Mouse (Mus musculus) midbrain, postnatal 0 days (tissue): ENCODE measurements around the gene Mat2a. TPM values are rescaled to one million over a fixed set of nuclear protein-coding genes. Genes with fewer than 3 reads are reported as not detected.
A peak's percentile ranks its signal among the peaks of the same experiment; 100 is the strongest.

ENCODE experiments used
- ATAC-seq: fragments of 200-750 bp; cut with Nextera tagmentation; 2 replicates; pipeline ENCODE4 v1.8.0; 2017; ENCODE audit warnings: moderate number of reproducible peaks, mild to moderate bottlenecking, moderate TSS enrichment, moderate library complexity; ENCODE audit not compliant: low FRiP score
- DNase-seq: peaks from one replicate; pipeline ENCODE4 v3.0.0-alpha.2; 2015; ENCODE audit warnings: low spot score
- H3K27ac ChIP-seq: fragments of 300-500 bp; sonication (generic); 2 replicates; pipeline ENCODE4 v1.5.1; 2014; ENCODE audit warnings: low read depth, mild to moderate bottlenecking, low read length, mixed read lengths
- H3K27me3 ChIP-seq: fragments of 300-500 bp; sonication (generic); 2 replicates; pipeline ENCODE4 v1.6.1; 2014; ENCODE audit warnings: low read length, control low read depth, mixed read lengths; ENCODE audit not compliant: insufficient read depth
- H3K36me3 ChIP-seq: fragments of 300-500 bp; sonication (generic); 2 replicates; pipeline ENCODE4 v1.6.1; 2014; ENCODE audit warnings: low read length, control low read depth, mixed read lengths; ENCODE audit not compliant: insufficient read depth
- H3K4me1 ChIP-seq: fragments of 300-500 bp; sonication (generic); 2 replicates; pipeline ENCODE4 v1.6.1; 2014; ENCODE audit warnings: mild to moderate bottlenecking, control low read depth, antibody characterized with exemption, low read length, mixed read lengths; ENCODE audit not compliant: insufficient read depth
- H3K4me2 ChIP-seq: fragments of 300-500 bp; sonication (generic); 2 replicates; pipeline ENCODE4 v1.6.1; 2014; ENCODE audit warnings: low read depth, mild to moderate bottlenecking, low read length, mixed read lengths; ENCODE audit not compliant: poor library complexity, severe bottlenecking
- H3K4me3 ChIP-seq: fragments of 300-500 bp; sonication (generic); 2 replicates; pipeline ENCODE4 v1.5.1; 2014; ENCODE audit warnings: low read depth, mild to moderate bottlenecking, low read length, moderate library complexity
- H3K9ac ChIP-seq: fragments of 300-500 bp; sonication (generic); replicated peaks from 2 replicates; pipeline ENCODE4 v1.6.1; 2014; ENCODE audit warnings: mild to moderate bottlenecking, low read length, moderate library complexity, mixed read lengths; ENCODE audit not compliant: poor library complexity, severe bottlenecking
- H3K9me3 ChIP-seq: fragments of 300-500 bp; sonication (generic); 2 replicates; pipeline ENCODE4 v1.6.1; 2016; ENCODE audit warnings: low read length, control low read depth
- CTCF ChIP-seq: IDR thresholded peaks from 2 replicates; pipeline ENCODE4 v1.5.1; 2016; ENCODE audit warnings: antibody characterized with exemption, mild to moderate bottlenecking
- WGBS: fragments of 180-500 bp; shearing (Covaris S2); extraction: QIAGEN DNeasy Blood & Tissue Kit; methylation state at CpG from one replicate; pipeline ENCODE4 v1.1.7; 2014; 5-methylcytosine and 5-hydroxymethylcytosine counted together
- polyA plus RNA-seq: library from polyadenylated mRNA; unstranded; fragments of >200 nt; fragmentation: Nextera tagmentation; extraction: Ambion mirVana; gene quantifications from 2 replicates; pipeline ENCODE4 v1.2.1, GENCODE M21; 2015
- total RNA-seq: library from RNA; depleted of rRNA; stranded (reverse); fragments of >200 nt; gene quantifications from 2 replicates; pipeline ENCODE4 v1.2.3, GENCODE M21; 2014

Mat2a gene
- total and polyA plus RNA-seq, 2 experiments from 2014 or later, result 120 to 298 TPM

DNA sequence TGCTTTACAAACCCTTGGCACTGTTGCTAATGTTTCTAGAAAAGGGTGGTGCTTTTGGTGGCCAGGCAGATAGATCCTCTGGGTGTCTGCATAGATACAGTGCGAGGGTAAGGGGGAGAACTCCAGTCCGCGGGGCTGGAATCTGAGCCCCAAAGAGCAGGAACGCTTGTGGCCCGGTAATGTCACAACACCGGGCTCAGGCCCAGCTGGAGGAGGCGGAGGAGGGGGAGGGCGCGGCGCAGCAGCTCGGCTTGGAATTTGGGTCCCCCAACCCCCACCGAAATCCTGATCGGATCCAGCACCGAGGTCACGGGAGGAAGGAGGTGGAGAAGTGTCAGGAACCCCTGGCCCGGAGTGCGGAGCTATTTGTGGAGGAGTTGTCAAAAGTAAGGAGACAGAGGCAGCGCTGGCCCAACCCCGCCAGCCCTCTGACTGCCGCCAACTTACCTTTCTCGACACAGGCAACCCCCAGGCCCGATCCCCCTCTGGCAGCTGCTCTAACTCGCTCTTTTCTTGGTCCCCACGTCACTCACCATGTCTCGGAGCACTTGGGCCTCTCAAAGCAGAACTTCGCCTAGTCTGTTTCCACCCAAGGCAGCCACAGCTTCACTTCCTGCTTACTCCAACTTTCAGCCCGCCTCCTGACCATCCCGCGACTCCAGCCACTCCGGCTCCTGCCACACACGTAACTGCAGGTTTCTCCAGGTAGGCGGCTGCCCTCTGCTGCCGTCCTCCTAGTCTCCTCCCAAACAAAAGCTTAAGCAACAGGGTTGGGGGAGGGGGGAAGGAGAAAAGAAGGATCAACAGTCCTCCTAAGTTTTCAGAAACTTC is 49.2 kb downstream of the Mat2a start, which contains the start of gene Vamp8:
Gene Vamp8 (minus strand): TSS at position 763 of the 831 bp plus-strand sequence.
- no peaks in the 10 kb centered on the region for H3K9me3 ChIP-seq
- 6% methylated on average over 32 of the region's 33 CpGs for whole genome bisulfite sequencing
- H3K36me3 ChIP-seq, result no peaks in the 10 kb centered on the region
- peak within 1 kb of the TSS; percentile 27 for H3K4me3 ChIP-seq
- 0 out of 2 replicates have a peak within 1 kb of the TSS, but pooled peaks have one; percentile 13 for H3K27ac ChIP-seq
- ATAC-seq (0 out of 2 replicates have a peak, but pooled peaks have one; percentile 16), DNase-seq (peak; percentile 14)
- H3K4me2 ChIP-seq, result peak within 1 kb of the TSS; percentile 45
- TF ChIP-seq CTCF, result peak; percentile 7; the same call in 1 of the 2 replicates
- H3K4me1 ChIP-seq, result 0 out of 2 replicates have a peak, but pooled peaks cover 3% of the 10 kb centered on the region
- H3K27me3 ChIP-seq, result no peaks in the 10 kb centered on the region; the same call in 1 of the 2 replicates
- H3K9ac ChIP-seq, result 0 out of 2 replicates have a peak within 1 kb of the TSS, but pooled peaks have one; percentile 5

DNA sequence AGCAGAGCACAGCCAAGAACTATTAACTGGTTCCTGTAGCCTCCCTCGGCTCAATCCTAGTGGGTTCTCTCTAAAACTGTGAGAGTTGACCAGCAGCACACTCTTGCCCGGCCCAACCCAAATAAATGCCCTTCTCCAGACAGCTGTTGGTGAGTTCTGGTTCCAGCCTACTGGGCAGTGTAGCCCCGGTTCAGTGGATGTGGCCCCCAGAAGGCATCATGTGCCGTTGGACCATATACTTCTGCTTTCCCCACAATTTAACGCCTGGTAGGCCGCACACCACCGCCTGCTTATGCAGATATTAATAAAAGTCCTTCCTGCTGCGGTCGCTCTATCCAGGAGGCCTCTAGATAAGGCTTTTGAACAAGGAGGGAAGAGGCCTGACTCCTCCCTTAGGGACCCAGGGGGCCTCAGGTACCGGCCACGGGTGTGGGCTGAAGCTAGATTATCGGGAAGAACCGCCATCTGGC is 49.9 kb downstream of the Mat2a start:
- ATAC-seq, result no peak
- no peak for DNase-seq
- peak overlapping the region; percentile 27; the same call in 1 of the 2 replicates for H3K4me3 ChIP-seq
- WGBS, result 30% methylated on average over 13 of the region's 13 CpGs
- 0 out of 2 replicates have a peak overlapping the region, but pooled peaks have one; percentile 5 for H3K9ac ChIP-seq
- peak overlapping the region; percentile 45 for H3K4me2 ChIP-seq
- no peaks in the 10 kb centered on the region; the same call in 1 of the 2 replicates for H3K27me3 ChIP-seq
- no peak for TF ChIP-seq CTCF
- no peaks in the 10 kb centered on the region for H3K36me3 ChIP-seq
- H3K4me1 ChIP-seq, result 0 out of 2 replicates have a peak, but pooled peaks cover 3% of the 10 kb centered on the region
- no peaks in the 10 kb centered on the region for H3K9me3 ChIP-seq
- 0 out of 2 replicates have a peak overlapping the region, but pooled peaks have one; percentile 13 for H3K27ac ChIP-seq

DNA sequence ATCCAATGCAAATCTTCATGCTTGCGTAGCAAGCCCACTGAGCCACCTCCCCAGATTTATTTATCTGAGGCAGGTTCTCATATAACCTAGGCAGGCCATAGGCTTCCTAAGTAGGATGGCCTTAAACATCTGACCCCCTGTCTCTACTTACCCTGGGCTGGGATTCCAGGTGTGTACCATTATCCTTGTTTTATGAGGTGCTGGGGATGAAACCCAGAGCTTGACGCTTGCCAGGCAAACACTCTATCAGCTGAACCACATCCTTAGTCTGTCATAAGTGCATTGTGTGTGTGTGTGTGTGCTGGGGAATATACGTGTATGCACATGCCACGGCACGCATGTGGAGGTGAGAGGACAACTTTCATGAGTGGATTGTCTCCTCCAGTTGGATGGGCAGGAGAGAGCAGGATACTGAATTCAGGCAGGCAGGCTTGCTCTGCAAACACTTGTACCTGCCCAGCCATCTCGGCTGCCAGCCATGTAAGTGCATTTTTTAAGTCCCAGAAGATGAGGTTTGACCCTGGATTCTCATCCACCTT is 50.5 kb downstream of the Mat2a start:
- Histone ChIP-seq H3K36me3 (no peaks in the 10 kb centered on the region), H3K4me1 (0 out of 2 replicates have a peak, but pooled peaks cover 3% of the 10 kb centered on the region), H3K27me3 (no peaks in the 10 kb centered on the region; the same call in 1 of the 2 replicates), H3K9me3 (no peaks in the 10 kb centered on the region), H3K9ac (no peak overlapping the region), H3K4me3 (no peak overlapping the region), H3K27ac (no peak overlapping the region), H3K4me2 (no peak overlapping the region)
- no peak for DNase-seq
- TF ChIP-seq CTCF, result no peak
- no peak for ATAC-seq
- 90% methylated on average over 6 of the region's 6 CpGs for WGBS

DNA sequence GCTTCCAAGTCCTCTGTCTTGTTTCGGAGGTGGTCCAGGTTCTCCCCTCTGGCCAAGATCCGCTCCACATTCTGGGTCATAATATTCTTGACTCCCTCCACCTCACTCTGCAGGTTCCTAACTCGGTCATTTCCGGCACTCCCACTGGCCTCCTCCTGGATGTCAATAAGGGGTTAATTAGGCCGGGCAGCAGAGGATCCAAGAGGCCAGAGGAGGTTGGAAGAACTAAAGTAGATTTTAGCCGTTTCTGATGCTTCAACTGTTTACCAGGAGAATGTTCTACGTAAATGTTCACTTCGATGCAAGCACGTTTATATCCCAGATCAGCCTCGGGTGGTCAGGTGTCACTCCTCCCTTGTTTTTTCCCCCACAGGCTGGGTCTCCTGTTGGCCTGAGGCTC is 51.1 kb downstream of the Mat2a start:
- Histone ChIP-seq H3K36me3 (no peaks in the 10 kb centered on the region), H3K4me2 (no peak overlapping the region), H3K4me3 (no peak overlapping the region), H3K4me1 (0 out of 2 replicates have a peak, but pooled peaks cover 3% of the 10 kb centered on the region), H3K9ac (no peak overlapping the region), H3K27ac (no peak overlapping the region), H3K9me3 (no peaks in the 10 kb centered on the region), H3K27me3 (no peaks in the 10 kb centered on the region; the same call in 1 of the 2 replicates)
- ATAC-seq, result no peak
- DNase-seq, result no peak
- TF ChIP-seq CTCF, result no peak
- WGBS, result 75% methylated on average over 10 of the region's 10 CpGs

DNA sequence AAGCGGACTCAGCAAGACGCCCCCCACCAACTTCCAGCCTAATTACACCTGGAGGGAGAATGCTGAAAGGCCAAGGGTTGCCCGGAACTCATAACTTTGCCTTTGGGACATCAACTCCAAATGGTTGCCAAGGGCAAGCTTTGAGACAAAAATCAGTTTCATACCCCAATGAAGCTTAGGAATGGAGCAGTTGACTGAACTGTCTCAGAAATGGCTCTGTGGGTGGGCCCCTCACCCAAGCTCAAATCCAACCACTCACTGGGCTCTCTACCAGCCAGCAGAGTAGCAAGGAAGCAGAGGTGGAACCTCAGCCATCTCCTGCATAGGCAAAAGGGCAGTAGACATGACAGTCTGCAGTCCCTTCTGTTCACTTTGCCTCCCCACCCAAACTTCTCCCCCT is 51.5 kb downstream of the Mat2a start:
- no peak for TF ChIP-seq CTCF
- H3K4me2 ChIP-seq, result no peak overlapping the region
- DNase-seq (no peak), ATAC-seq (no peak)
- H3K36me3 ChIP-seq, result no peaks in the 10 kb centered on the region
- H3K9me3 ChIP-seq, result no peaks in the 10 kb centered on the region
- no peak overlapping the region for H3K27ac ChIP-seq
- H3K4me3 ChIP-seq, result no peak overlapping the region
- WGBS, result 73% methylated on average over 3 of the region's 3 CpGs
- no peaks in the 10 kb centered on the region; the same call in 1 of the 2 replicates for H3K27me3 ChIP-seq
- H3K9ac ChIP-seq, result no peak overlapping the region
- H3K4me1 ChIP-seq, result 0 out of 2 replicates have a peak, but pooled peaks cover 3% of the 10 kb centered on the region
